Mouse (Mus musculus): ENCODE measurements around the gene Prrc2b. TPM values are rescaled to one million over a fixed set of nuclear protein-coding genes. Genes with fewer than 3 reads are reported as not detected.

Prrc2b gene
- polyA plus RNA-seq, 1 experiment from 2014 or later, result 18.7 TPM

DNA sequence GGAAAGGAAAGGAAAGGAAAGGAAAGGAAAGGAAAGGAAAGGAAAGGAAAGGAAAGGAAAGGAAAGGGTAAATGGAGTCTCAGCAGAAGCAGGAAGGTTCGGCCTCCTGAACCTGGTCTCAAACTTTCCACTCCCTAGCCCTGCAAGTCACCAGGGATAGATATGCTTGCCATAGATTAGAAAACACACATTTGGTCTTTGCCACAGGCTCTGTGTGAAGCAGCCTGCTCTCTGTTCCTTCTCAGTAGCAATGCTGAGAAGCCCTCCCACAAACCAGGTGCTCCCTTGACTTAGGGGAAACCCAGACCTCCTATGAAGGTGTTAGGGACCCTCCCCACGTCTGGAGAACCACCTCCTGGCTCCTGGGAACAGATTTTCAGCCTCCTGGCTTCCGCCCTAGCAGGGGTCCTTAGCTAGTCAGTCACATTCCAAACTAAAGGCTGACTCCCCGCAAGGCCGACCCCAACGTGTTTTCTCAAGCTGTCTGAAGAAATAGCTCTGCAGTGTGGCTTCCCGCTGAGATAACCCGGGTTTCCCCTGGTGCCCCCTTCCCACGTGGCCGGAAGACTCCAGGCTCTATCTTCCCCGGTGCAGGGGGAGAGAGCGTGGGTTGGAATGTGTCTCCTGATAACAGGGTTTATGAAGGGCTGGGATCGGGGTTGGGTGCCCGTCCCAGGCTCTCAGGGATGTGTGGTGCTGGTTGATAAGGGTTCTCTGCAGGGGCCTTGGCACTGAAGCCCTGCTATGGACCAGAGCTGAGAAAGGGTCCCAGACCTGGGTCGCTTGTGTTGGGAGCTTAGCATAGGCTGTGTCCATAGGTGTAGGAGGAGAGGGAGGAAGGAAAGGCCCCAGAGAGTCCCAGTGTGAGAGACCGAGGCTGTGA lies 23.0 kb upstream of the Prrc2b start:
- Histone ChIP-seq H3K4me1 (replicated peaks; ENCODE audit: control insufficient read depth, insufficient read depth) (no peaks in the 10 kb centered on the region), H3K9ac (ENCODE audit: low read length) (no peak overlapping the region), H3K27ac (replicated peaks) (no peak overlapping the region), H3K27me3 (ENCODE audit: control insufficient read depth, insufficient read depth, low read length) (no peaks in the 10 kb centered on the region), H3K4me2 (replicated peaks; ENCODE audit: low read depth) (no peak overlapping the region), H3K9me3 (ENCODE audit: control insufficient read depth, low read length) (no peaks in the 10 kb centered on the region), H3K36me3 (ENCODE audit: control insufficient read depth, insufficient read depth, low read length) (no peaks in the 10 kb centered on the region), H3K4me3 (ENCODE audit: low read depth, low read length) (no peak overlapping the region)
- 19% methylated on average over 16 of the region's 16 CpGs for WGBS
- TF ChIP-seq EP300 (optimal IDR thresholded peaks at IDR 0.05), result no peak
- no peak for TF ChIP-seq CTCF (IDR thresholded peaks at IDR 0.05; ENCODE audit: low read depth)
- DNase-seq (ENCODE audit: low spot score) (peak; percentile 37), ATAC-seq (ENCODE audit: low FRiP score, low TSS enrichment) (no peak; the same call in 1 of the 2 replicates)

DNA sequence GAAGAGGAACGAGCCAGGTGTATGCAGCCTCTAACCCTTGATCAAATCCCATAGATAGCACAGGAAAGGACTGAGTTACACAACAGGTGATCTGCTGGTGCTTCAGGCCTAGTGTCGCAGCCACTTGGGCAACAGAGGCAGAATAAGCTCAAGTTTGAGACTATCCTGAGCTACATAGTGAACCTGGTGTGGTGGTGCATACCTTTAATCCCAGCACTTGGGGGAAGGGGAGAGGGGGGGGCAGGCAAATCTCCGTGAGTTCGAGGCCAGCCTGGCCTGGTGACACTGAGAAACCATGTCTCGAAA lies 22.4 kb upstream of the Prrc2b start:
- Histone ChIP-seq H3K4me3 (ENCODE audit: low read depth, low read length) (no peak overlapping the region), H3K9ac (ENCODE audit: low read length) (no peak overlapping the region), H3K9me3 (ENCODE audit: control insufficient read depth, low read length) (no peaks in the 10 kb centered on the region), H3K4me2 (replicated peaks; ENCODE audit: low read depth) (no peak overlapping the region), H3K27ac (replicated peaks) (no peak overlapping the region), H3K4me1 (replicated peaks; ENCODE audit: control insufficient read depth, insufficient read depth) (no peaks in the 10 kb centered on the region), H3K36me3 (ENCODE audit: control insufficient read depth, insufficient read depth, low read length) (no peaks in the 10 kb centered on the region), H3K27me3 (ENCODE audit: control insufficient read depth, insufficient read depth, low read length) (no peaks in the 10 kb centered on the region)
- 82% methylated on average over 5 of the region's 5 CpGs for WGBS
- no peak for ATAC-seq (ENCODE audit: low FRiP score, low TSS enrichment)
- DNase-seq (ENCODE audit: low spot score), result no peak
- TF ChIP-seq EP300 (optimal IDR thresholded peaks at IDR 0.05), result no peak
- TF ChIP-seq CTCF (IDR thresholded peaks at IDR 0.05; ENCODE audit: low read depth), result no peak

DNA sequence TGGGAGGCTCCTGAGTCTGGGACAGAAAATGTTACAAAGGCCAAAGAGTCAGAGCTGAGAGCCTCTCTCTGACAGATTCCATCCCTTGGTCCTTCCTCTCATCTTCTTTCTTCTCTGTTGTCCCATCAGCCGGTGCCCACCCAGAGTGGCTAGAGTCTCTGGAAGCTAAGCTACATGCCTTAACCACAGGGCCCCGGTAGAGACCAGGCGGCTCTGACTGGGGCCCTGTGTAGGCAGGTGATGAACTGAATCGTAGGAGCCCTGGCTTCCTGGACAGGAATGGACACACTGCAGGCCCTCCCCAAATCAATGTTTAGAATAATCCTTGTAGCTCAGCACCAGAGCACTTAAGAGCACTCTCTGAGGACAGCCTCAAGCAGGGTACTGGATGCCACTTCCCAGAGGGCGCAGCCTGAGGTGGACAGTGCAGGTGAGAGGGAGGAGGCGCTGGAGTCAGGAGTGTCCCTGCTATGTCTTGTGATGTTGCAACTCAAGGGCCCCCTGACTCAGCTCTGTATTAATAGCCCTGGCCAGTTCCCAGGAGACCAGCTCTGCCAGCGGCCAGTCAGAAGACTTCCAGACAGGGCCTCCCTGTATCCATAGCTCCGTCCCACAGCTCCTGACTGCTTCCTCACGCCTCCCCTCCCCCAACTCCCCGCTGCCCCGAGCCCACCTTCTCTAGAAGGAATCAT lies 21.4 kb upstream of the Prrc2b start:
- DNase-seq (ENCODE audit: low spot score), result no peak
- H3K36me3 ChIP-seq (ENCODE audit: control insufficient read depth, insufficient read depth, low read length), result no peaks in the 10 kb centered on the region

DNA sequence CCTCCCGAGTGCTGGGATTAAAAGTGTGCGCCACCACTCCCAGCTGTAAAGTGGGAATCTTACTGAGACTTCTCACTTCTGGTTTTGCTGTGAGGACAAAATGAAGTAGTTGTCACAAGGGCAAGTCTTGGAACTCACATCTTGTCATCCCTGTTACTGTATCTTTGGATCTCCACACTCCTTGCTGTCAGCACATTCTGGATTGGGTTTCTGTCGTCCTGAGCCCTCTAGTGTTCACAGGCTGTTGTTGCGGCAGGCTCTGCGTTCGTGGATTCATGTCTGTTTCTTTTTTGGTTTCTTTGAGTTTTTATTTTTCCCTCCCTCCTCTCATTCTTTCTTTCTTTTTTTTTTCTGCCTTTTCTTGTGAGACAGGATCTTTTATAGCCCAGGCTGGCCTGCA lies 20.4 kb upstream of the Prrc2b start:
- no peaks in the 10 kb centered on the region for H3K36me3 ChIP-seq (ENCODE audit: control insufficient read depth, insufficient read depth, low read length)
- WGBS, result 34% methylated on average over 6 of the region's 6 CpGs
- peak; percentile 87 for TF ChIP-seq CTCF (IDR thresholded peaks at IDR 0.05; ENCODE audit: low read depth)
- TF ChIP-seq EP300 (optimal IDR thresholded peaks at IDR 0.05), result no peak
- no peaks in the 10 kb centered on the region for H3K9me3 ChIP-seq (ENCODE audit: control insufficient read depth, low read length)
- no peak overlapping the region for H3K27ac ChIP-seq (replicated peaks)
- ATAC-seq (ENCODE audit: low FRiP score, low TSS enrichment) (no peak), DNase-seq (ENCODE audit: low spot score) (peak; percentile 61)
- no peak overlapping the region for H3K4me2 ChIP-seq (replicated peaks; ENCODE audit: low read depth)
- no peaks in the 10 kb centered on the region for H3K4me1 ChIP-seq (replicated peaks; ENCODE audit: control insufficient read depth, insufficient read depth)
- H3K9ac ChIP-seq (ENCODE audit: low read length), result no peak overlapping the region
- no peak overlapping the region for H3K4me3 ChIP-seq (ENCODE audit: low read depth, low read length)
- no peaks in the 10 kb centered on the region for H3K27me3 ChIP-seq (ENCODE audit: control insufficient read depth, insufficient read depth, low read length)

More for the DNA sequence above, 21.4 kb upstream of the Prrc2b start:
- Histone ChIP-seq H3K4me2 (replicated peaks; ENCODE audit: low read depth) (no peak overlapping the region), H3K9me3 (ENCODE audit: control insufficient read depth, low read length) (no peaks in the 10 kb centered on the region), H3K4me3 (ENCODE audit: low read depth, low read length) (no peak overlapping the region), H3K27me3 (ENCODE audit: control insufficient read depth, insufficient read depth, low read length) (no peaks in the 10 kb centered on the region), H3K9ac (ENCODE audit: low read length) (no peak overlapping the region), H3K4me1 (replicated peaks; ENCODE audit: control insufficient read depth, insufficient read depth) (no peaks in the 10 kb centered on the region), H3K27ac (replicated peaks) (no peak overlapping the region)
- WGBS, result 56% methylated on average over 11 of the region's 11 CpGs
- no peak for TF ChIP-seq EP300 (optimal IDR thresholded peaks at IDR 0.05)
- no peak for TF ChIP-seq CTCF (IDR thresholded peaks at IDR 0.05; ENCODE audit: low read depth)
- no peak for ATAC-seq (ENCODE audit: low FRiP score, low TSS enrichment)

DNA sequence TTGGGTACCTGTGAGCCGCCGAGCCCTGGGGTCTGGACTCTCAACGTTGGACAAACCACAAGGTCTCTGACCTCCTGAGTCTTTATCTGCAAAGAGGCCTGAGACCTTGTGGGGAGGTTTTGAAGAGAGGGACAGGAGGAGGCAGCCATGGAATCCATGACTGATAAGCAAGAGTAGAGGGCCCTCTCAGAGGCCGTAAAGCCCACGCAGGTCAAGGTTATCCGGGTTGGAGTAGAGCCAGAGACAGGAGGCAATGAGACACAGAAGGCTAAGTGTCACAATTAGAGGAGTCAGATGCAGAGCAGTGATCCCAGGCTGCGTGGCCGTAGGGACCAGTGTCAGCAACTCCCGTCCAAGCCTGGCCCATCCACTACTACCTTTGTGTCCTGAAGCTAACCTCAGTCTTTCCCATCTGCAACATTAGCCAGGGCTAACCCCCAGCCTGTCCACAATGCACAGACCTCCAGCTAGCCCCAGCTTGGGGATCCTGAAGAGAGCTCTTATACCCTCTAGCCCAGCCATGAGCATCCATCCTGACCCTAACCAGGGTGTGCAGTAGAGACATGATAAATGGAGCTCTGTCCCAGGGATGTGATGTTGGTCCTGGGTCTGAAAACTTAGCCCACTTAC lies 19.6 kb upstream of the Prrc2b start:
- Histone ChIP-seq H3K36me3 (ENCODE audit: control insufficient read depth, insufficient read depth, low read length) (no peaks in the 10 kb centered on the region), H3K4me3 (ENCODE audit: low read depth, low read length) (no peak overlapping the region), H3K27me3 (ENCODE audit: control insufficient read depth, insufficient read depth, low read length) (no peaks in the 10 kb centered on the region), H3K4me2 (replicated peaks; ENCODE audit: low read depth) (no peak overlapping the region), H3K9ac (ENCODE audit: low read length) (no peak overlapping the region), H3K9me3 (ENCODE audit: control insufficient read depth, low read length) (no peaks in the 10 kb centered on the region), H3K4me1 (replicated peaks; ENCODE audit: control insufficient read depth, insufficient read depth) (no peaks in the 10 kb centered on the region), H3K27ac (replicated peaks) (no peak overlapping the region)
- no peak for DNase-seq (ENCODE audit: low spot score)
- WGBS, result 72% methylated on average over 9 of the region's 9 CpGs
- TF ChIP-seq EP300 (optimal IDR thresholded peaks at IDR 0.05) (no peak), CTCF (IDR thresholded peaks at IDR 0.05; ENCODE audit: low read depth) (no peak)
- ATAC-seq (ENCODE audit: low FRiP score, low TSS enrichment), result no peak

Measured in stomach, postnatal 0 days (tissue).